Mouse (Mus musculus): Measurements from ENCODE around the gene Rgl1.

GRCm38 (mm10) chr1:152589331-152589935 is 176.7 kb downstream of the Rgl1 start:
- TF ChIP-seq POLR2A (IDR thresholded peaks at IDR 0.05; ENCODE audit: extremely low read depth, insufficient read depth, low read length) (no peak), CTCF (IDR thresholded peaks at IDR 0.05; ENCODE audit: extremely low read depth, insufficient read depth, low read length) (no peak)
